Mouse (Mus musculus): Measurements from ENCODE around the gene Marveld3. TPM values are rescaled to one million over a fixed set of nuclear protein-coding genes. Genes with fewer than 3 reads are reported as not detected.

The Marveld3 gene
- polyA plus RNA-seq, 1 experiment from 2014 or later, result 10.4 TPM

- ATAC-seq (no peak), DNase-seq (ENCODE audit: low spot score) (no peak)
- Histone ChIP-seq H3K4me1 (ENCODE audit: insufficient read depth, low read depth, low read length) (no peaks in the 10 kb centered on the region), H3K27ac (ENCODE audit: low read length) (no peak overlapping the region), H3K27me3 (replicated peaks; ENCODE audit: insufficient read depth, low read length) (no peaks in the 10 kb centered on the region), H3K4me2 (replicated peaks; ENCODE audit: low read depth, low read length) (no peak overlapping the region), H3K9ac (replicated peaks; ENCODE audit: low read depth) (no peak overlapping the region), H3K4me3 (ENCODE audit: low read depth, low read length) (no peak overlapping the region), H3K9me3 (ENCODE audit: low read length) (no peaks in the 10 kb centered on the region), H3K36me3 (ENCODE audit: insufficient read depth, low read length) (peaks cover 8% of the 10 kb centered on the region; the same call in 1 of the 2 replicates)
- TF ChIP-seq EP300 (IDR thresholded peaks at IDR 0.05), result no peak
- no peak for TF ChIP-seq CTCF (IDR thresholded peaks at IDR 0.05)
Observed at GRCm38 (mm10) chr8:109902379-109902778, 59.6 kb downstream of the Marveld3 start.

Other genes with a start within 250 kb of the Marveld3 start
- 3.9 and 4.8 TPM in 2 replicates for gene Atxn1l, start 224.5 kb downstream of the Marveld3 start, polyA plus RNA-seq (2015; fragmentation: Nextera tagmentation; extraction: Ambion mirVana)
- gene Ap1g1, start 183.6 kb downstream of the Marveld3 start, polyA plus RNA-seq (2015; fragmentation: Nextera tagmentation; extraction: Ambion mirVana), result 22.4 and 24.7 TPM in 2 replicates
- gene Phlpp2, start 93.7 kb downstream of the Marveld3 start, polyA plus RNA-seq (2015; fragmentation: Nextera tagmentation; extraction: Ambion mirVana), result 1.4 and 1.5 TPM in 2 replicates
- gene Tat, start 28.2 kb upstream of the Marveld3 start, polyA plus RNA-seq (2015; fragmentation: Nextera tagmentation; extraction: Ambion mirVana), result 0.13 and 0.25 TPM in 2 replicates
- gene Chst4, start 77.5 kb upstream of the Marveld3 start, polyA plus RNA-seq (2015; fragmentation: Nextera tagmentation; extraction: Ambion mirVana), result 1.2 and 1.9 TPM in 2 replicates
- 2.3 and 3.3 TPM in 2 replicates for gene Zfp612, start 117.5 kb upstream of the Marveld3 start, polyA plus RNA-seq (2015; fragmentation: Nextera tagmentation; extraction: Ambion mirVana)
- not detected in 2 replicates for gene Gm21964, start 139.0 kb upstream of the Marveld3 start, polyA plus RNA-seq (2015; fragmentation: Nextera tagmentation; extraction: Ambion mirVana)
- gene Gm17720, start 140.6 kb upstream of the Marveld3 start, polyA plus RNA-seq (2015; fragmentation: Nextera tagmentation; extraction: Ambion mirVana), result not detected in 2 replicates
- gene Calb2, start 206.0 kb upstream of the Marveld3 start, polyA plus RNA-seq (2015; fragmentation: Nextera tagmentation; extraction: Ambion mirVana), result 0.53 and 1.1 TPM in 2 replicates